Mouse (Mus musculus) intestine, embryonic 14.5 days (tissue): Measurements from ENCODE around the gene Ckap4. TPM values are rescaled to one million over a fixed set of nuclear protein-coding genes. Genes with fewer than 3 reads are reported as not detected.

Source experiments
- ATAC-seq: fragments of 200-750 bp; cut with Nextera tagmentation; replicated peaks from 2 replicates; pipeline ENCODE4 v1.8.0; 2017; ENCODE audit warnings: low read depth, moderate number of reproducible peaks, moderate TSS enrichment, moderate library complexity; ENCODE audit not compliant: low FRiP score, low TSS enrichment
- DNase-seq: peaks from one replicate; pipeline ENCODE4 v3.0.0-alpha.2; 2018; ENCODE audit warnings: low spot score
- H3K27ac ChIP-seq: fragments of 300-500 bp; sonication (generic); 2 replicates; pipeline ENCODE4 v1.5.1; 2014; ENCODE audit warnings: low read depth, mild to moderate bottlenecking, control low read depth
- H3K27me3 ChIP-seq: fragments of 300-500 bp; sonication (generic); replicated peaks from 2 replicates; pipeline ENCODE4 v1.6.1; 2014; ENCODE audit warnings: low read length, control low read depth; ENCODE audit not compliant: control insufficient read depth, insufficient read depth
- H3K36me3 ChIP-seq: fragments of 300-500 bp; sonication (generic); 2 replicates; pipeline ENCODE4 v1.6.1; 2014; ENCODE audit warnings: low read length, control low read depth; ENCODE audit not compliant: control insufficient read depth, insufficient read depth
- H3K4me1 ChIP-seq: fragments of 300-500 bp; sonication (generic); replicated peaks from 2 replicates; pipeline ENCODE4 v1.6.1; 2014; ENCODE audit warnings: low read length, control low read depth, mixed read lengths; ENCODE audit not compliant: control insufficient read depth, insufficient read depth
- H3K4me2 ChIP-seq: fragments of 300-500 bp; sonication (generic); 2 replicates; pipeline ENCODE4 v1.6.1; 2014; ENCODE audit warnings: low read length
- H3K4me3 ChIP-seq: fragments of 300-500 bp; sonication (generic); 2 replicates; pipeline ENCODE4 v1.5.1; 2014; ENCODE audit warnings: low read depth, low read length, control low read depth, mixed read lengths
- H3K9ac ChIP-seq: fragments of 300-500 bp; sonication (generic); 2 replicates; pipeline ENCODE4 v1.6.1; 2014; ENCODE audit warnings: mild to moderate bottlenecking, low read length
- H3K9me3 ChIP-seq: fragments of 300-500 bp; sonication (generic); 2 replicates; pipeline ENCODE4 v1.6.1; 2016; ENCODE audit warnings: low read length, control low read depth; ENCODE audit not compliant: control insufficient read depth
- WGBS: fragments of 180-500 bp; shearing (Covaris S2); extraction: QIAGEN DNeasy Blood & Tissue Kit; methylation state at CpG from one replicate; pipeline ENCODE4 v1.1.7; 2014; 5-methylcytosine and 5-hydroxymethylcytosine counted together
- polyA plus RNA-seq: library from polyadenylated mRNA; unstranded; fragments of >200 nt; fragmentation: Nextera tagmentation; extraction: Ambion mirVana; gene quantifications from 2 replicates; pipeline ENCODE4 v1.2.1, GENCODE M21; 2014

The Ckap4 gene
- polyA plus RNA-seq, 1 experiment from 2014 or later: 82.2 TPM

DNA sequence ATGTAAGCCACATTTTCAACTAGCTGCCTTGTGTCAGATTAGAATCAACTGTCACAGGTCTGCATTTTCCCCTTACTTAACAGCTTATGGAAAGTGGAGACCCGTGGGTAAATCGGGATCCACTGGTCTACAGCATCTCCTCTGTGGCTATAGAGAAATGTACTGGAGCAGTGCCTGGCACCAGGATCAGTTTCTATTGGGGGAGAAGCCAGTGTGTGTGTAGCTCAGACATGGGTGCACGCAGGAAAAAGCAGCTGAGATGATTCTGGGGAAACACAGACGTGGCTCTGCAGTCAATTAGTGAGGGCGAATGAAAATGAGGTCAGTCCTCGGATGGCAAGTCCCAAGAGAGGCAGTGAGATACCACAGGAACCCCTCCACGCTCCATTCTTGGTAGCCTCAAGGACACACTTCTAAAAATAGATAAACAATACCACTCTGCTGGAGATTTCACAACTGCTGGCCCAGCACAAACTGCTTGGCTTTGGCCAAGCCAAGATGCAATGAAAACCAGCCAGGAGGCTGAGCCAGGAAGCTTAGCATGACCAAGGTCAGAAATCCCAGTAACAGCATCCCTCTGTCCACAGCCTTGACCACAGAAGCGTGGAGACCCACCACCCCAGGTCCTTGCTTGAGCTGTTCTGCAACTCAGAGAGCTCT, 53.1 kb downstream of the Ckap4 start:
- H3K9ac ChIP-seq: no peak overlapping the region
- 0 out of 2 replicates have a peak, but pooled peaks cover 2% of the 10 kb centered on the region for H3K9me3 ChIP-seq
- no peaks in the 10 kb centered on the region for H3K36me3 ChIP-seq
- H3K4me2 ChIP-seq: no peak overlapping the region
- H3K4me1 ChIP-seq: peaks cover 11% of the 10 kb centered on the region
- no peak overlapping the region for H3K27ac ChIP-seq
- ATAC-seq (no peak), DNase-seq (no peak)
- 60% methylated on average over 8 of the region's 8 CpGs for WGBS
- no peak overlapping the region for H3K4me3 ChIP-seq
- H3K27me3 ChIP-seq: no peaks in the 10 kb centered on the region

DNA sequence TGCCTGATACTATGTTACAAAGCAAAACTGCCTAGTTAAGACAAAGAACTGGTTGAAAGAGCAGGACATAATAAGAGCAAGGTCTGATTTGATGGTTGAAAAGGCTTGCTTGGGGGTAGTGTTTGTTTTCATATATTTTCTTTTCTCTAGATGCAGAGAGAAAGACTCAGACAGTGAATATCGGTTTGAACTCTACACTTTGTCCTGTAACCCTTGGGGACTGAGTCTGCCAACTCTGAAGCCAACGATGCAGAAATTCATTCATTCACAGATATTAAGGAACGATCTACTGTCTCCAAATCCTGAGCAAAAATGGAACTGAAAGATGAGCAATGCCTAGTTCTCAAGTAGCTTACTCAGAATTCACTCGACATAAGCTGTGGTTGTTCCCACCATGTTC, 53.7 kb downstream of the Ckap4 start:
- 93% methylated on average over 4 of the region's 4 CpGs for WGBS
- H3K36me3 ChIP-seq: no peaks in the 10 kb centered on the region
- DNase-seq: no peak
- H3K4me1 ChIP-seq: peaks cover 11% of the 10 kb centered on the region
- H3K9ac ChIP-seq: no peak overlapping the region
- H3K9me3 ChIP-seq: 0 out of 2 replicates have a peak, but pooled peaks cover 2% of the 10 kb centered on the region
- H3K27ac ChIP-seq: no peak overlapping the region
- H3K27me3 ChIP-seq: no peaks in the 10 kb centered on the region
- no peak for ATAC-seq
- no peak overlapping the region for H3K4me2 ChIP-seq
- no peak overlapping the region for H3K4me3 ChIP-seq

DNA sequence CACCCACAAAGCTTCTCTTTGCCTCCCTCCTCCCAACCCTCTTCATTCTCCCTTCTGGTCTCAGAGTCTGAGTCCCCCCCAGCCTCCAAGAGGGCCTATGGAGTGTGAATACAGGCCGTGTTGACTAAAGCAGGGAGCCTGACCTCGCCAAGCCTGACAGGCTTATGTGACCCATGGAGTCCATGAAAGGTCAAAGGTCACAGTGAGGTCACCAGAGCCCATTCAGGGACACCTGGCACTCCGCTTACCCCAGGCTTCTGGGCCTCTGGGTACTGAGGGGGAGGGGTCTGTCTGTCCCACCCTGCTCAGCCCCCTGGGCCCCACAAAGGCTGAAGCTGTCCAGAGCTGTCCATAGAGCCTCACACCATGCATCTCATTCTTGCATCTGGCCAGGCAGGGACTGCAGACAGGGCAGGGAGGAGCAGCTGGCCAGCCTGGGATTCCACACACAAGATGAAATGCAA, 56.2 kb downstream of the Ckap4 start:
- Histone ChIP-seq H3K4me1 (peaks cover 11% of the 10 kb centered on the region), H3K27ac (no peak overlapping the region)

DNA sequence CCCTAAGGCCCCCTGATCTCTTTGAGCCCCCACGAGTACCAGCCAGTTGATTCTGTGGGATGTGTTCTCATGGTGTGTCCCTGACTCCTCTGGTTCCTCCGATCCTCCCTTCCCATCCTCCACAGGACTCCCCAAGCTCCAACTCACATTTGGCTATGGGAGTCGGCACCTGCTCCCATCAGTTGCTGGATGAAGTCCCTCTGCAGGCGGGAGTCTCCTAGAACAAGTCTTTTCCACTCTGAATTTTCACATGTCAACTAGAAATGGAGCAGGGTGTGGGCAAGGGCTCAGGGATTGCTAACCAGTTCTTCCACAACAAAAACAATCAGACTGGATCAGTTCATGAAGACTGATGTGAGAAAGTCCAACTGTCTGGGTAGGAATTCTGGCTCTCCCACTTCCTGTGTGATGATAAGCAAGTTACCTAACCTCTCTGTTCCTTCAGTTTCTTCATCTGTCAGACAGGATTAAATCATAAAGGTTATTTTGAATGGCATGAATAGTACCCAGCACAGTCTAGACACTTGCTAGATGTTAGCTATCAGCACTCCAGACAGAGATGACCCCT, 56.7 kb downstream of the Ckap4 start:
- no peak for ATAC-seq
- DNase-seq: no peak
- no peak overlapping the region for H3K9ac ChIP-seq
- H3K36me3 ChIP-seq: no peaks in the 10 kb centered on the region
- H3K4me3 ChIP-seq: no peak overlapping the region
- 54% methylated on average over 4 of the region's 4 CpGs for WGBS
- H3K27me3 ChIP-seq: no peaks in the 10 kb centered on the region
- H3K27ac ChIP-seq: no peak overlapping the region
- H3K4me2 ChIP-seq: no peak overlapping the region
- peaks cover 11% of the 10 kb centered on the region for H3K4me1 ChIP-seq
- H3K9me3 ChIP-seq: no peaks in the 10 kb centered on the region

More for the DNA sequence above, 56.2 kb downstream of the Ckap4 start:
- no peak overlapping the region for H3K4me3 ChIP-seq
- peak; percentile 75; the same call in 1 of the 2 replicates for ATAC-seq
- DNase-seq: no peak
- no peaks in the 10 kb centered on the region for H3K9me3 ChIP-seq
- H3K4me2 ChIP-seq: no peak overlapping the region
- no peaks in the 10 kb centered on the region for H3K27me3 ChIP-seq
- WGBS: 19% methylated on average over 3 of the region's 3 CpGs
- H3K9ac ChIP-seq: no peak overlapping the region
- H3K36me3 ChIP-seq: no peaks in the 10 kb centered on the region

Other genes with a start within 250 kb of the Ckap4 start
- gene Nuak1, start 93.5 kb downstream of the Ckap4 start, polyA plus RNA-seq: 0.93 and 1.2 TPM in 2 replicates
- 9.8 and 11.2 TPM in 2 replicates for gene Tcp11l2, start 42.6 kb upstream of the Ckap4 start, polyA plus RNA-seq
- gene Polr3b, start 88.2 kb upstream of the Ckap4 start, polyA plus RNA-seq: 14.6 and 16.0 TPM in 2 replicates
- not detected in 2 replicates for gene Rfx4, start 222.0 kb upstream of the Ckap4 start, polyA plus RNA-seq